Mouse (Mus musculus) ES-Bruce4 (cell line): Measurements from ENCODE around the gene Galnt6.

Experiments used
- CTCF ChIP-seq: IDR thresholded peaks from one replicate; pipeline ENCODE4 v1.8.1; 2011; ENCODE audit warnings: low read depth, low read length
- EP300 ChIP-seq: IDR thresholded peaks from 2 replicates; pipeline ENCODE4 v1.6.1; 2011; ENCODE audit warnings: low read depth, low read length; ENCODE audit not compliant: insufficient read depth
- POLR2A ChIP-seq: IDR thresholded peaks from one replicate; pipeline ENCODE4 v1.8.1; 2011; ENCODE audit warnings: low read length; ENCODE audit not compliant: insufficient read depth

DNA sequence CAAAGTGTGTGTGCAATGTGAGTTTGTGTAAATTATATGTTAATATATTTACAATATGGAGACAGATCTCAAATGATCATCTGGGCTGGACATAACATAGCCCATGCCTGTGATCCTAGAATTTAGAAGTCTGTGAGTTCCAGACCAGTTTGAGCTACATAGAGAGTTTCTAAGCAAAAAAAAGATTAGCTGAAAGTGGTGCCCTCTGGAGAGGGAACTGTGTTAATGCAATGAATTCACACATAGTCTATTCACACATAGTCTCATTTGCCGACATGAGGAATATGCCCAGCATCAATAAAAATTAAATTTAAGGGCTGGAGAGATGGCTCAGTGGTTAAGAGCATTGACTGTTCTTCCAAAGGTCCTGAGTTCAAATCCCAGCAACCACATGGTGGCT lies 52.7 kb downstream of the Galnt6 start:
- no peak for TF ChIP-seq POLR2A
- no peak for TF ChIP-seq CTCF
- no peak for TF ChIP-seq EP300
